Mouse (Mus musculus): ENCODE measurements around the gene Gm49450.

GRCm38 (mm10) chr15:98917091-98917490, 36.3 kb downstream of the Gm49450 start:
- TF ChIP-seq CTCF (IDR thresholded peaks at IDR 0.05; ENCODE audit: low read depth, low read length) (no peak), POLR2A (IDR thresholded peaks at IDR 0.05; ENCODE audit: borderline replicate concordance, low read depth, low read length) (no peak)
